23 mouse cellular contexts compared by ENCODE assay signal in the genomic region with DNA sequence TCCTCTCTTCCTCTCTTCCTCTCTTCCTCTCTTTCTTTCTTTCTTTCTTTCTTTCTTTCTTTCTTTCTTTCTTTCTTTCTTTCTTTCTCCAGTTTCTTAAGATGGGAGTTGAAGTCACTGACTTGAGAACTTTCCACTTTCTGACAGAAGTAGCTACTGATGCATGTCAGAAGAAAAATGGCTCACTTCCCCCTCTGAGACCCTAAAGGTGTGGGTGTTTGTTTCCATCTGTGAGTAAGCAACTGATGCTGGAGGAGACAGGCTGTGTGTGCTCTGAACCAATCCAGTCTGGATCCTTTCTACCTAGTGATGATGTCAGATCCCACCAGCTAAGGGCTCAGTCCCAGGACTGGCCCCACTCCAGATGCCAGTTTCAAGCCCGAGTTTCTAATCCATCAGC.
A peak's percentile ranks its signal among the peaks of the same experiment; 100 is the strongest.
DNase-seq lines count a peak whose midpoint lies in the region; ATAC-seq and TF ChIP-seq lines count a peak whose summit lies in the region.
"Had no signal": no experiment of that assay in that cellular context is flagged by ENCODE, and none has a peak within 500 bp of the region (broad histone marks: within the 10 kb centered on the region; RNA-seq: fewer than 3 reads in every experiment).

No protein-coding gene starts in this region.

- no peak overlapping the region for H3K4me3 ChIP-seq in forebrain, embryonic 10.5 days
- H3K4me3 ChIP-seq in forebrain, embryonic 11.5 days (ENCODE audit: low read depth, low read length): no peak overlapping the region
- H3K4me3 ChIP-seq in hindbrain, embryonic 10.5 days: no peak overlapping the region
- H3K4me3 ChIP-seq in hindbrain, embryonic 16.5 days (ENCODE audit: low read length): no peak overlapping the region
- H3K4me3 ChIP-seq: embryonic facial prominence, embryonic 10.5 days; embryonic facial prominence, embryonic 13.5 days; heart, embryonic 12.5 days; heart, embryonic 15.5 days had no signal

- peak overlapping the region; percentile 16; the same call in 1 of the 2 replicates for H3K27ac ChIP-seq in forebrain, embryonic 10.5 days
- H3K27ac ChIP-seq in forebrain, embryonic 11.5 days (ENCODE audit: low read depth, low read length): no peak overlapping the region
- peak overlapping the region; percentile 16; the same call in 1 of the 2 replicates for H3K27ac ChIP-seq in hindbrain, embryonic 10.5 days
- no peak overlapping the region for H3K27ac ChIP-seq in hindbrain, embryonic 16.5 days (ENCODE audit: low read depth, low read length)
- H3K27ac ChIP-seq: embryonic facial prominence, embryonic 10.5 days; embryonic facial prominence, embryonic 13.5 days; heart, embryonic 15.5 days had no signal

- no peak overlapping the region for H3K9ac ChIP-seq in forebrain, embryonic 11.5 days (ENCODE audit: low read length)
- no peak overlapping the region for H3K9ac ChIP-seq in hindbrain, embryonic 16.5 days (ENCODE audit: low read depth, low read length)
- H3K9ac ChIP-seq: embryonic facial prominence, embryonic 13.5 days; heart, embryonic 12.5 days; heart, embryonic 15.5 days; hindbrain, embryonic 14.5 days had no signal

- WGBS in forebrain, embryonic 10.5 days: 68% methylated on average over 1 of the region's 1 CpGs
- WGBS in forebrain, embryonic 11.5 days: 54% methylated on average over 1 of the region's 1 CpGs
- WGBS in hindbrain, embryonic 10.5 days: 66% methylated on average over 1 of the region's 1 CpGs
- 46% methylated on average over 1 of the region's 1 CpGs for WGBS in hindbrain, embryonic 16.5 days

- peaks cover 30% of the 10 kb centered on the region for H3K4me1 ChIP-seq in forebrain, embryonic 10.5 days
- peaks cover 8% of the 10 kb centered on the region; the same call in 1 of the 2 replicates for H3K4me1 ChIP-seq in forebrain, embryonic 11.5 days (replicated peaks; ENCODE audit: control insufficient read depth, insufficient read depth, low read length)
- peaks cover 19% of the 10 kb centered on the region for H3K4me1 ChIP-seq in hindbrain, embryonic 10.5 days (replicated peaks)
- H3K4me1 ChIP-seq in hindbrain, embryonic 16.5 days (ENCODE audit: control insufficient read depth, insufficient read depth, low read depth, low read length): no peaks in the 10 kb centered on the region; the same call in 1 of the 2 replicates
- H3K4me1 ChIP-seq: embryonic facial prominence, embryonic 10.5 days; embryonic facial prominence, embryonic 13.5 days; heart, embryonic 15.5 days had no signal

- no peak overlapping the region for H3K4me2 ChIP-seq in forebrain, embryonic 11.5 days (ENCODE audit: low read depth, low read length, severe bottlenecking)
- H3K4me2 ChIP-seq in hindbrain, embryonic 16.5 days (ENCODE audit: low read length): no peak overlapping the region
- H3K4me2 ChIP-seq: embryonic facial prominence, embryonic 13.5 days; heart, embryonic 12.5 days; heart, embryonic 15.5 days; hindbrain, embryonic 14.5 days had no signal

- no peak for TF ChIP-seq CTCF in brain, embryonic 14.5 days (IDR thresholded peaks at IDR 0.05; ENCODE audit: borderline replicate concordance, extremely low read depth, insufficient read depth, insufficient read length)

- no peak for ATAC-seq in forebrain, embryonic 11.5 days (replicated peaks; ENCODE audit: low FRiP score)
- no peak for ATAC-seq in hindbrain, embryonic 16.5 days
- ATAC-seq in erythroblast, adult 5-6 weeks (replicated peaks; ENCODE audit: low FRiP score, poor library complexity, severe bottlenecking): no peak

- no peak for DNase-seq in forebrain, embryonic 10.5 days (ENCODE audit: extremely low spot score, low spot score)
- no peak for DNase-seq in forebrain, embryonic 11.5 days (ENCODE audit: low spot score)
- no peak for DNase-seq in hindbrain, embryonic 10.5 days (ENCODE audit: low spot score)
- peak; percentile 61 for DNase-seq in brain, embryonic 14.5 days (ENCODE audit: low read depth)
- DNase-seq in thymus, postnatal 14 days: no peak
- DNase-seq: adrenal gland, postnatal 14 days; B cell, adult 2 months; cerebellum, adult 11-12 months; cerebellum, adult 8-10 months; cerebellum, postnatal 36 days; embryo, embryonic 11 days; gastrocnemius, postnatal 25 days; heart, adult 18-20 months; heart, postnatal 10 days; heart, postnatal 36 days; kidney, adult 11 months had no signal

- no peaks in the 10 kb centered on the region for H3K27me3 ChIP-seq in forebrain, embryonic 10.5 days (ENCODE audit: poor library complexity, severe bottlenecking)
- H3K27me3 ChIP-seq in forebrain, embryonic 11.5 days (ENCODE audit: control insufficient read depth, insufficient read depth, low read length): no peaks in the 10 kb centered on the region
- no peaks in the 10 kb centered on the region for H3K27me3 ChIP-seq in hindbrain, embryonic 10.5 days (ENCODE audit: insufficient read depth, poor library complexity, severe bottlenecking)
- H3K27me3 ChIP-seq in hindbrain, embryonic 16.5 days (replicated peaks; ENCODE audit: control insufficient read depth, insufficient read depth, low read length): no peaks in the 10 kb centered on the region
- H3K27me3 ChIP-seq: embryonic facial prominence, embryonic 13.5 days; heart, embryonic 12.5 days; heart, embryonic 15.5 days had no signal

- H3K9me3 ChIP-seq in forebrain, embryonic 10.5 days: no peaks in the 10 kb centered on the region
- H3K9me3 ChIP-seq in forebrain, embryonic 11.5 days (ENCODE audit: control insufficient read depth, low read length): no peaks in the 10 kb centered on the region
- H3K9me3 ChIP-seq in hindbrain, embryonic 10.5 days: no peaks in the 10 kb centered on the region
- no peaks in the 10 kb centered on the region for H3K9me3 ChIP-seq in hindbrain, embryonic 16.5 days (ENCODE audit: control insufficient read depth, low read length)
- H3K9me3 ChIP-seq: embryonic facial prominence, embryonic 10.5 days; embryonic facial prominence, embryonic 13.5 days; heart, embryonic 15.5 days had no signal

- no peaks in the 10 kb centered on the region for H3K36me3 ChIP-seq in forebrain, embryonic 10.5 days (replicated peaks)
- H3K36me3 ChIP-seq in forebrain, embryonic 11.5 days (ENCODE audit: control insufficient read depth, insufficient read depth, low read length): no peaks in the 10 kb centered on the region
- H3K36me3 ChIP-seq in hindbrain, embryonic 10.5 days: no peaks in the 10 kb centered on the region
- no peaks in the 10 kb centered on the region for H3K36me3 ChIP-seq in hindbrain, embryonic 16.5 days (ENCODE audit: control insufficient read depth, insufficient read depth, low read length)
- H3K36me3 ChIP-seq: embryonic facial prominence, embryonic 10.5 days; embryonic facial prominence, embryonic 13.5 days; heart, embryonic 12.5 days; heart, embryonic 15.5 days had no signal

- TF ChIP-seq POLR2A in brain, embryonic 14.5 days (IDR thresholded peaks at IDR 0.05; ENCODE audit: borderline replicate concordance, extremely low read depth, insufficient read depth, insufficient read length, poor library complexity, severe bottlenecking): no peak

Comparison
In these comparisons a context has a peak if more than half of its experiments do, and no peak if none do; other contexts are left out.
1. H3K27ac ChIP-seq: peak in forebrain, embryonic 10.5 days (single experiment) and hindbrain, embryonic 10.5 days (single experiment); none in forebrain, embryonic 11.5 days (single experiment) and hindbrain, embryonic 16.5 days (single experiment).